Mouse (Mus musculus) liver, embryonic 12.5 days (tissue): ENCODE measurements around the gene Ccdc191. TPM values are rescaled to one million over a fixed set of nuclear protein-coding genes. Genes with fewer than 3 reads are reported as not detected.

Source experiments
- ATAC-seq: fragments of 200-750 bp; cut with Nextera tagmentation; 2 replicates; pipeline ENCODE4 v1.8.0; 2017; ENCODE audit warnings: moderate number of reproducible peaks, mild to moderate bottlenecking, moderate library complexity
- H3K27ac ChIP-seq: fragments of 300-500 bp; sonication (generic); 2 replicates; pipeline ENCODE4 v1.5.1; 2016; ENCODE audit warnings: mild to moderate bottlenecking
- H3K27me3 ChIP-seq: fragments of 300-500 bp; sonication (generic); replicated peaks from 2 replicates; pipeline ENCODE4 v1.6.1; 2016; ENCODE audit warnings: mild to moderate bottlenecking, moderate library complexity
- H3K36me3 ChIP-seq: fragments of 300-500 bp; sonication (generic); 2 replicates; pipeline ENCODE4 v1.6.1; 2016; ENCODE audit warnings: mild to moderate bottlenecking, moderate library complexity
- H3K4me1 ChIP-seq: fragments of 300-500 bp; sonication (generic); 2 replicates; pipeline ENCODE4 v1.6.1; 2016
- H3K4me2 ChIP-seq: fragments of 300-500 bp; sonication (generic); 2 replicates; pipeline ENCODE4 v1.6.1; 2016; ENCODE audit warnings: mild to moderate bottlenecking, moderate library complexity
- H3K4me3 ChIP-seq: fragments of 300-500 bp; sonication (generic); 2 replicates; pipeline ENCODE4 v1.5.1; 2016; ENCODE audit warnings: mild to moderate bottlenecking, moderate library complexity
- H3K9ac ChIP-seq: fragments of 300-500 bp; sonication (generic); 2 replicates; pipeline ENCODE4 v1.6.1; 2016; ENCODE audit warnings: mild to moderate bottlenecking, moderate library complexity
- H3K9me3 ChIP-seq: fragments of 300-500 bp; sonication (generic); replicated peaks from 2 replicates; pipeline ENCODE4 v1.6.1; 2016; ENCODE audit warnings: mild to moderate bottlenecking, moderate library complexity
- WGBS: fragments of 180-500 bp; shearing (Covaris S2); methylation state at CpG from one replicate; pipeline ENCODE4 v1.1.7; 2016; ENCODE audit not compliant: insufficient replicate concordance; 5-methylcytosine and 5-hydroxymethylcytosine counted together
- polyA plus RNA-seq: library from polyadenylated mRNA; unstranded; fragments of >200 nt; fragmentation: Nextera tagmentation; extraction: Ambion mirVana; gene quantifications from 2 replicates; pipeline ENCODE4 v1.2.1, GENCODE M21; 2016

Ccdc191 gene
- polyA plus RNA-seq, 1 experiment from 2014 or later: 5.5 TPM

DNA sequence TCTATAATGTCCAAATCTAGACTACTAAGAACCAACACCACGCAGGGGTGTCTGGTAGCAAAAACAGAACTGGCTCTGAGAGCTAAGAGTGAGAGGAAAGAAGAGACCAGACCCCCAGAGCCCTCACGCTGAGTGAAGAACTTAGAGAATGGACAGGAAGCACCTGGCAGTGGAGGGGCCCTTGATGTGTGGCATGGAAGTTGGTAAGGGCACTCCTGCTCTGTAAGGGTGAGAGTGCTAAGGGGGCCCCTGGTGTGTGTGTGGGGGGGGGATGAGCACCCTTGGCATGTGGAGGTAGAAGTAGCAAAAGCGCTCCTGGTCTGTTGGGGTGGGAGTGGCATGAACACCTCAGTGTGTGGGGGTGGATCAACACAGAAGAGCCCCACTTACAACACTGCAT lies 80.8 kb downstream of the Ccdc191 start:
- H3K9me3 ChIP-seq: no peaks in the 10 kb centered on the region

DNA sequence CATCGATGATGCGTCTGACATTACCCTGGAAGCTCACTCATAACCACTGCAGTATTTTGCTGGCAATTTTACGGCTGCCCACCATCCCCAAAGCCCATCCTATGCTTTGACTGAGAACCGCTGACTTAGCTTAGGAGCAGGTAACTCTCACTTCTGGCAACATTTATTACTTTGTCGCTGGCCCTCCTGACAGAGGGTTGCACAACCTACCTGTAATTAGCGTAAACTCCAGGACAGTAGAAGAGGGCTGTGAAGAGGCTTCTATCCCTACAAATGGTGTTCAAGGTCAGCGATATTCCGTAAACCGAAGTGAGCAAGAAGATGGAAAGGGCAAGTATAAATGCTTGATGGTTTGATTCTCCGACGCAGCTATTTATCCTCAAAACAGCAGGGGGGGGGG lies 81.6 kb downstream of the Ccdc191 start:
- 85% methylated on average over 11 of the region's 11 CpGs for WGBS
- no peak overlapping the region for H3K9ac ChIP-seq
- H3K4me2 ChIP-seq: no peak overlapping the region
- H3K27ac ChIP-seq: no peak overlapping the region
- H3K9me3 ChIP-seq: no peaks in the 10 kb centered on the region
- H3K27me3 ChIP-seq: no peaks in the 10 kb centered on the region
- no peak overlapping the region for H3K4me3 ChIP-seq
- no peaks in the 10 kb centered on the region for H3K4me1 ChIP-seq
- no peaks in the 10 kb centered on the region for H3K36me3 ChIP-seq
- no peak for ATAC-seq

More for the DNA sequence above, 80.8 kb downstream of the Ccdc191 start:
- Histone ChIP-seq H3K36me3 (no peaks in the 10 kb centered on the region), H3K4me2 (no peak overlapping the region), H3K4me3 (no peak overlapping the region), H3K4me1 (no peaks in the 10 kb centered on the region), H3K9ac (no peak overlapping the region), H3K27ac (no peak overlapping the region), H3K27me3 (no peaks in the 10 kb centered on the region)
- WGBS: 58% methylated on average over 3 of the region's 3 CpGs
- no peak for ATAC-seq

DNA sequence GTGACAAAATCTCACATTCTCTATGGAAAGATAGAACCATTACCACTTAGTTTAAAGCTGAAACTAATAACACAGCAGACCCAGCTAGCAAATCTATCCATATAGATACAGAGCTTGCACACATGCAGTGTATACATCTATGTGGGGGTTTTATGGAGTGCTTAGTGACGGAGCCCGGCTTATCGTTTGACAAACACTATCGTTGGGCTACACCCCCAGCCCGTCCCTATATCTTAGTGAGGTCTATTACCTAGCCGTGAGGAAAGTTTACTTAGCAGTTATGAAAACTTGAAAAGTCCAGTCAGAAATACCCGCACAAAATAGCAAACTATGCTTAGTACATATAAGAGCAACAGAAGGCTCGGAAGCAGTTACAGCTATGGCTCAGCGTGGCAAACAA lies 82.1 kb downstream of the Ccdc191 start:
- Histone ChIP-seq H3K4me1 (no peaks in the 10 kb centered on the region), H3K9ac (no peak overlapping the region), H3K4me3 (no peak overlapping the region), H3K27me3 (no peaks in the 10 kb centered on the region), H3K36me3 (no peaks in the 10 kb centered on the region), H3K27ac (no peak overlapping the region), H3K4me2 (no peak overlapping the region), H3K9me3 (no peaks in the 10 kb centered on the region)
- no peak for ATAC-seq
- WGBS: 81% methylated on average over 9 of the region's 9 CpGs

DNA sequence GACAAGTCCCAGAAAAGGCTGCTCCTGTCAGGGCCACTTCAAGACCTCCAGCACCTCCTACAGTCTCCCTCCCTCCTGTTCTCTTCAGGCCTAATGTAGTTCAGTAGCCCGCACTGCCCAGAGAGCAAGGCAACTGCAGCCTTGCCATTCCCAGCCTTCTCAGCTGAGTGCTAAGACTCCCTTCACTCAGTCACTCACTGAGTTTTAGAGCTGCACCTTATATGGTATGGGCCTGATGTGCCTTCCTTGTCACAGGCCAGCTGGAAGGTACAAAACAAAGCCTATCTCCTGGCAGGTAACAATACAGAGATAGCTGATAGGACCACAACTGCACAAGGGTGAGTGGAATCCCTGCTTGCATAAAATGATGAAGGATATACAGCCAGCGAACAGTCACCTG lies 82.8 kb downstream of the Ccdc191 start:
- Histone ChIP-seq H3K4me1 (no peaks in the 10 kb centered on the region), H3K36me3 (no peaks in the 10 kb centered on the region), H3K27me3 (0 out of 2 replicates have a peak, but pooled peaks cover 2% of the 10 kb centered on the region), H3K4me2 (no peak overlapping the region), H3K4me3 (no peak overlapping the region), H3K9me3 (no peaks in the 10 kb centered on the region), H3K27ac (no peak overlapping the region), H3K9ac (no peak overlapping the region)
- 88% methylated on average over 2 of the region's 2 CpGs for WGBS
- ATAC-seq: no peak

DNA sequence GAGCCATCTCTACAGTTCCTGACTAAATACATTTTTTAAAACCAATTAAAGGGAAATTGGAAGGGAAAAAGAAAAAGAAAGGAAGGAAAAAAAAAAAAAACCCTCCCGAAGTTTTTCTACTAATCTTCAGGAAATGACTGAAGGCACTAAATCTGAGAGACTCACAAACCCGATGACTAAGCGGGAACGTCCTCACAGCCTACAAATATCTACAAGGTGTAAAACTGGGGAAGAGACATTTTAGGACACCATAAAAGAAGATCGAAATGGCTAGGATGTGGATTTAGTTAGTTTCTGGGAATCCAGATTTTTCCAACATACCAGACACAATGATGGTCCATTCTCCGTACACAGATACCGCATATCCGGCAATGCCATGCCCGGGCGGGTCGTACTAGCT lies 83.5 kb downstream of the Ccdc191 start:
- no peak overlapping the region for H3K27ac ChIP-seq
- no peak overlapping the region for H3K4me2 ChIP-seq
- no peak overlapping the region for H3K9ac ChIP-seq
- 78% methylated on average over 11 of the region's 11 CpGs for WGBS
- H3K4me3 ChIP-seq: no peak overlapping the region
- H3K36me3 ChIP-seq: no peaks in the 10 kb centered on the region
- no peak for ATAC-seq
- H3K4me1 ChIP-seq: no peaks in the 10 kb centered on the region
- no peaks in the 10 kb centered on the region for H3K9me3 ChIP-seq
- 0 out of 2 replicates have a peak, but pooled peaks cover 6% of the 10 kb centered on the region for H3K27me3 ChIP-seq

DNA sequence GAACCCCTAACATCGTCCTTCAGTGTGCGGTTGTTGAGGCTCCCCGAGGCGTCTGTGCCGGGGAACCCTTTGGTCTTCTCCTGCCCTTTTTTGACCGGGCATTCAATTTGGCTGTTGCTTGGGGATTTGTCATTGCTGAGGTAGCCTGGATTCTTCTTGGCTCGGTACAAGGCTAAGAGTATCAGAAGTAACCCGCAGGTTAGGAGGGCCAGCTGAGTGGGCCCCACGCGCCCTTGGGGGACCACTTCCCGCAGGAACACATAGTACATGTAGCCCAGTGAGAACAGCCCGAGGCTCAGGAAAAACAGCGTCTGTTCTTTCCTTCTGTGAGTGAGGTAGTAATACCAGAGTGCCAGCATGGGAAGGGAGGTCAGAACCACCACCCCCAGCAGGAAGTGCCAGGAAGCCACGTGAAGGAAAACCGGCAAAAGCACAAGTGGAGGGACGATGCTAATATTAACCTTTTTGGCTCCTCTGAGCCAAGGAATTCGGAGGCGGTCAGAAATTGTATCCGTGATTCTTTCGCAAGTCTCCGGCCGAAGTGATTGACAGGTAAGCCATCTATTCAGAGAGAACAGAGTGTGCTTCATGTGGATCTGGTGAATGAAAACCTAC lies 84.1 kb downstream of the Ccdc191 start:
- peaks cover 12% of the 10 kb centered on the region for H3K27me3 ChIP-seq
- no peak for ATAC-seq
- no peaks in the 10 kb centered on the region for H3K9me3 ChIP-seq
- no peaks in the 10 kb centered on the region for H3K4me1 ChIP-seq
- no peak overlapping the region for H3K9ac ChIP-seq
- H3K27ac ChIP-seq: no peak overlapping the region
- 71% methylated on average over 22 of the region's 22 CpGs for WGBS
- no peak overlapping the region for H3K4me3 ChIP-seq
- H3K36me3 ChIP-seq: no peaks in the 10 kb centered on the region
- no peak overlapping the region for H3K4me2 ChIP-seq

DNA sequence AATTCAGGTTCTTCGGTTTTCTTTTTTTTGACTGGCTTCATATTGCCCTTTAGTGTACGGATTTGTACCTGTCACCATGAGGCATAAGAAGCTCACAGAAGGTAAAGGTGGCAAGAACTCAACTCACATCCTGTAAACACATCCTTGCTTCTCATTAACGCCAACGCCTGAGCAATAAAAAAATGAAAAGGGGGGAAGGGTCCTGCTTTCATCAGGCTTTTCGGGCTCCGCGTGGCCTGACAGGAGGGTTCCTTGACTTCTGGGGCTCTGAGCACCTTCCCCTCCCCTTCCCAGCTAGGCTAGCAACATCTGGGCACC lies 89.4 kb downstream of the Ccdc191 start:
- Histone ChIP-seq H3K4me1 (peaks cover 12% of the 10 kb centered on the region), H3K4me3 (peak overlapping the region; percentile 70), H3K36me3 (no peaks in the 10 kb centered on the region), H3K27me3 (peaks cover 28% of the 10 kb centered on the region), H3K9me3 (no peaks in the 10 kb centered on the region), H3K27ac (no peak overlapping the region), H3K9ac (peak overlapping the region; percentile 67), H3K4me2 (peak overlapping the region; percentile 98)
- 17% methylated on average over 7 of the region's 7 CpGs for WGBS
- no peak for ATAC-seq

DNA sequence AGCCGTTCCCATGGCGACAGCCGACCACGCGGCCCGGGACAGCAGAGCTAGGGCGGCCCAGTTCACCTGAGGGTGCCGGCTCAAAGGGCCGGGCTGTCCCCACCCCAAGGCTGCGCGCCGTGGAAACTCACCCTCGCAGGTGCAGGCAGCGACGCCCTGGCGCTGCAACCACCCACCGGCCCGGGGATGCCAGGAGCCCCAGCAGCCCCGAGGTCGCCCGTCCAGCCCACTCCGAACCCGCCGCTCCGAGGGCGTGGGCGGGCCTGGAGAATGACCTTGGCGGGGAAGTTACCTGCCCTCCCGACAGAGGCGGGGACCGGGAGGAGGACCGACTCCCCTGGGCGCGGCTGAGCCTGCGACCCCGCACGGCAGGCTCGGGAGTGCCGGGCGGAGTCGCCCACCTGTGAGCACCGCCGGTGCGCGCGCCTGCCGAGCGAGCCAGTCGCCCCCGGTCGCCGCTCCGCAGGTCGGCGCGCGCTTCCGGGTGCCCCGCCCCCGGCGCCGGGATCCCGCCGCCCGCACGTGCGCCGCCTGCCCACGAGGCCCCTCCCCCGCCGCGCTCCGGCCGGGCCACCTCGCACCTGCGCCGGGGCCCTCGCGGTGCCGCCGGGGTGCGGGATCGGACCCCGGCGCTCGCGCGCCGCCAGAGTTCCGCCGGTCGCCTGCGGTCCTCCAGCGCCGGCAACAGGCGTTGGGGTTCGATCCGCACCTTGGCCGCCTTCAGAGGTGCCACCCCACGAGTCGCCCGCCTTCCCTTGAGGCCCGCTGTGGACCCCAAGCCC lies 89.9 kb downstream of the Ccdc191 start, which contains the start of gene Zdhhc23:
Gene Zdhhc23 (minus strand): TSS at position 464 of the 782 bp plus-strand sequence.
- peak within 1 kb of the TSS; percentile 98 for H3K4me2 ChIP-seq
- H3K4me1 ChIP-seq: peaks cover 12% of the 10 kb centered on the region
- no peak within 1 kb of the TSS for H3K27ac ChIP-seq
- peak within 1 kb of the TSS; percentile 67 for H3K9ac ChIP-seq
- 1% methylated on average over 90 of the region's 103 CpGs for WGBS
- peaks cover 28% of the 10 kb centered on the region for H3K27me3 ChIP-seq
- H3K36me3 ChIP-seq: no peaks in the 10 kb centered on the region
- H3K4me3 ChIP-seq: peak within 1 kb of the TSS; percentile 70
- no peaks in the 10 kb centered on the region for H3K9me3 ChIP-seq
- peak; percentile 72 for ATAC-seq

DNA sequence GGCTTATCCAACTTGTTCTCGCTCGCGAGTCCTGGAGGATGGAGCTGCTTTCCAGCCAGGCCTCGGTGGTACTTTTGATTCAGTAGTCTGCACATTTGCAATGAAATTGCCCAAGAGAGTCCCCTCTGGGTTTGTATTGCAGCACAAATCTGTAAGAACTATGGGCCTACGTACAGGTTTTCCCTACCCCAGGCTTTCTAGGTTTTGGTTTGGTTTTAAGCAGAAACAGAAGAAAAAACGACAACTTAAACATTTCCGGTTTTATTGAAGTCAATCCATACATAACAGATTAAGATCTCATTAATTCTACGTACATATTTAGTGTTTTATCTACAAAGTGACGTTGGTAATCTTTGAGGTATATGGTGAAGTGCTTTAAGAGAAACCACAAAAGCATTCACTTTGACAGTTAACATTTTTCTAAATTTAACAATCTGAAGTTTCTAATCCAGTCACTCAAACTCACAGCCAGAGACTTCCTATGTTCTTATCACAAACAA lies 90.6 kb downstream of the Ccdc191 start:
- Histone ChIP-seq H3K4me3 (peak overlapping the region; percentile 70), H3K27me3 (peaks cover 28% of the 10 kb centered on the region), H3K36me3 (no peaks in the 10 kb centered on the region), H3K27ac (no peak overlapping the region), H3K9me3 (no peaks in the 10 kb centered on the region), H3K4me2 (peak overlapping the region; percentile 98), H3K9ac (peak overlapping the region; percentile 67), H3K4me1 (peaks cover 12% of the 10 kb centered on the region)
- ATAC-seq: no peak
- 15% methylated on average over 9 of the region's 9 CpGs for WGBS

DNA sequence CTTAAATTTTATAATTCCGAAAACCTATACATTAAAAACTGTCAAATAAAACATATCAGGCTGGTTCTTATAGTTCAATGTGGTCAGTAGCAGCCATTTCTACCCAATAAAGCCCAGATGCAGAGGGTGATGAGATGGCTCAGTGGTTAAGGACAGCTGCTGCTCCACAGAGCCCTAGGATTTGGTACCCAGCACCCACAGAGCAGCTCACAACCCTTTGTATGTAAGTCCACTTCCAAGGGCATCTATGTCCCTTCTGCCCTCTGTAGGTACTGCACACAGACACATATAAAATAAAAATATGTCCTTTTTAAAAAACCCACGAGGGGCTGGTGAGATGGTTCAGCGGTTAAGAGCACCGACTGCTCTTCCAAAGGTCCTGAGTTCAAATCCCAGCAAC lies 96.7 kb downstream of the Ccdc191 start:
- Histone ChIP-seq H3K36me3 (no peaks in the 10 kb centered on the region), H3K4me2 (no peak overlapping the region), H3K9me3 (no peaks in the 10 kb centered on the region), H3K9ac (no peak overlapping the region), H3K27ac (no peak overlapping the region), H3K27me3 (no peaks in the 10 kb centered on the region), H3K4me1 (no peaks in the 10 kb centered on the region), H3K4me3 (no peak overlapping the region)
- 76% methylated on average over 4 of the region's 4 CpGs for WGBS
- no peak for ATAC-seq

DNA sequence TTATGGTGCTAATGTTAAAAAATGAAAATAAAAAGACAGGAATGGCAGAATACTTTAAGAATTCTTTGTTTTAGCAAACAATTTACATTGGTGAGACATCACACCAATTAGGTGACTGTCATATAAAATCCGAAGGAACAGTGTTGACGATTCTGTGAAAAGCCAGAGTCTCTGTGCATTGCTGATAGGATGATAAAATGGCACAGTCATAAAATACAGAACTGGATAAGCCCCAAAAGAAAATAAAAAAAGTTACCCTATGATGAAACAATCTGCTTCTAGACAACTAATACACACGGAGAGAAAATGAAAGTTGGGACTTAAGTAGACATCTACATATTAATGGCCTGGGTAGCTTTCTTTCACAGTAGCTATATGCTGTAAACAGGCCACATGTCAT lies 105.0 kb downstream of the Ccdc191 start:
- Histone ChIP-seq H3K9me3 (no peaks in the 10 kb centered on the region), H3K27me3 (no peaks in the 10 kb centered on the region), H3K4me2 (no peak overlapping the region), H3K4me3 (no peak overlapping the region), H3K27ac (no peak overlapping the region), H3K9ac (no peak overlapping the region), H3K4me1 (no peaks in the 10 kb centered on the region), H3K36me3 (no peaks in the 10 kb centered on the region)
- WGBS: 57% methylated on average over 3 of the region's 3 CpGs
- ATAC-seq: no peak

DNA sequence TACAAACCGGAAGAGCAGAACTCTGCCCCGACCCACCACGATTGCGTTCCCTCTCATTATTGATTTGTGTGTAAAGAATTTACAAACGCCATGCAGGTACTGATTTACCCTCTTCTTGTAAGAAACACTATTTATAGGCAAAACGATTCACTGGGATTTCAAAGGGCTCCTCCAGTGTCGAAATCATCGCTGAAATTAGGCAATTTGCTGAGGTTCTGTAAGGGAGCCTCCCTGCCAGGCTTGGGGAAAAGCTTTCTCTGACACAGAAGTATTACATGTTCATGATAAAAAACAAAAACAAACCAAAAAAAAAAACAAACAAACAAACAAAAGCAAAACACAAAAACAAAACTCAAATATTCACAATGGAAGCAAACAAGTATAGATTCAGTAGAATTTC lies 109.5 kb downstream of the Ccdc191 start:
- Histone ChIP-seq H3K9ac (no peak overlapping the region), H3K36me3 (no peaks in the 10 kb centered on the region), H3K4me3 (no peak overlapping the region), H3K4me2 (no peak overlapping the region), H3K27ac (no peak overlapping the region), H3K9me3 (no peaks in the 10 kb centered on the region), H3K4me1 (no peaks in the 10 kb centered on the region), H3K27me3 (no peaks in the 10 kb centered on the region)
- ATAC-seq: no peak
- WGBS: 73% methylated on average over 8 of the region's 8 CpGs
